ENCODE assay signal across 12 mouse cellular contexts in genomic region chr17:28743145-28743866, GRCm38 (mm10). TPM values are rescaled to one million over a fixed set of nuclear protein-coding genes. Genes with fewer than 3 reads are reported as not detected.
DNase-seq lines count a peak whose midpoint lies in the region; ATAC-seq and TF ChIP-seq lines count a peak whose summit lies in the region.
"Had no signal": no experiment of that assay in that cellular context is flagged by ENCODE, and none has a peak within 500 bp of the region (broad histone marks: within the 10 kb centered on the region; RNA-seq: fewer than 3 reads in every experiment).

No protein-coding gene starts in this region.

- no peak overlapping the region for H3K27ac ChIP-seq in stomach, postnatal 0 days (replicated peaks)

- no peak overlapping the region for H3K4me2 ChIP-seq in stomach, postnatal 0 days (replicated peaks; ENCODE audit: low read depth)

- no peak for TF ChIP-seq EP300 in stomach, postnatal 0 days (optimal IDR thresholded peaks at IDR 0.05)

- H3K36me3 ChIP-seq in stomach, postnatal 0 days (ENCODE audit: control insufficient read depth, insufficient read depth, low read length) = peaks cover 46% of the 10 kb centered on the region

- H3K9me3 ChIP-seq in stomach, postnatal 0 days (ENCODE audit: control insufficient read depth, low read length) = no peaks in the 10 kb centered on the region

- 90% methylated on average over 11 of the region's 11 CpGs for WGBS in stomach, postnatal 0 days

- ATAC-seq in stomach, postnatal 0 days (ENCODE audit: low FRiP score, low TSS enrichment) = no peak

- no peak overlapping the region for H3K9ac ChIP-seq in stomach, postnatal 0 days (ENCODE audit: low read length)

- no peak for TF ChIP-seq CTCF in stomach, postnatal 0 days (IDR thresholded peaks at IDR 0.05; ENCODE audit: low read depth)

- H3K27me3 ChIP-seq in stomach, postnatal 0 days (ENCODE audit: control insufficient read depth, insufficient read depth, low read length) = no peaks in the 10 kb centered on the region

- H3K4me1 ChIP-seq in stomach, postnatal 0 days (replicated peaks; ENCODE audit: control insufficient read depth, insufficient read depth) = no peaks in the 10 kb centered on the region

- DNase-seq in lung, postnatal 10 days = peak; percentile 12
- no peak for DNase-seq in lung, postnatal 25 days (ENCODE audit: low spot score)
- DNase-seq in frontal cortex, postnatal 14 days (ENCODE audit: low spot score in 2 of 2) = peak; percentile 35 to 51
- peak; percentile 26 to 40 for DNase-seq in layer of hippocampus, postnatal 10 days (ENCODE audit: low spot score in 2 of 2)
- peak; percentile 16 for DNase-seq in right cerebral cortex, postnatal 4 days
- no peak for DNase-seq in natural killer cell, adult 2 months (ENCODE audit: low spot score in 2 of 2)
- no peak for DNase-seq in heart, adult 8-10 months (ENCODE audit: low spot score)
- no peak for DNase-seq in stomach, postnatal 0 days (ENCODE audit: low spot score)
- DNase-seq: adrenal gland, postnatal 14 days; gastrocnemius, postnatal 36 days; lung, adult 2 months had no signal

- H3K4me3 ChIP-seq in stomach, postnatal 0 days (ENCODE audit: low read depth, low read length) = no peak overlapping the region
- H3K4me3 ChIP-seq: myocyte had no signal

RNA-seq across cellular contexts. Expression of gene AC170998.1, which starts 17.4 kb away (rescaled TPM):
- total RNA-seq in layer of hippocampus, postnatal 10 days (2021) = 1 to 10 TPM; 1.9 to 2.4 TPM
- total RNA-seq in heart, adult 8-10 months (2022) = 1 to 10 TPM in 2 of 4 experiments, under 1 TPM in 1, not detected in 1; 0.46 to 1.5 (median 1.1) TPM
- 1.0 and 1.2 TPM in 2 replicates for polyA plus RNA-seq in stomach, postnatal 0 days (2015; fragmentation: Nextera tagmentation; extraction: Ambion mirVana)
- polyA plus RNA-seq: myocyte had no signal

RNA-seq across cellular contexts. Expression of gene Mapk13, which starts 25.8 kb away (rescaled TPM):
- total RNA-seq in layer of hippocampus, postnatal 10 days (2021) = 1 to 10 TPM in 1 of 2 experiments, under 1 TPM in 1; 0.96 to 2.2 TPM
- under 1 TPM in 2 of 4 experiments, not detected in 2; 0.16 to 0.83 TPM for total RNA-seq in heart, adult 8-10 months (2022)
- 211 and 220 TPM in 2 replicates for polyA plus RNA-seq in stomach, postnatal 0 days (2015; fragmentation: Nextera tagmentation; extraction: Ambion mirVana)
- total RNA-seq: gastrocnemius, postnatal 36 days had no signal

RNA-seq across cellular contexts. Expression of gene Mapk14, which starts 52.2 kb away (rescaled TPM):
- 10 to 100 TPM; 55.4 to 60.4 TPM for total RNA-seq in layer of hippocampus, postnatal 10 days (2021)
- 10 to 100 TPM; 48.9 to 61.5 (median 52.0) TPM for total RNA-seq in heart, adult 8-10 months (2022)
- polyA plus RNA-seq in stomach, postnatal 0 days (2015; fragmentation: Nextera tagmentation; extraction: Ambion mirVana) = 31.4 and 33.4 TPM in 2 replicates

RNA-seq across cellular contexts. Expression of gene Slc26a8, which starts 53.3 kb away (rescaled TPM):
- 1 to 10 TPM; 7.4 to 9.0 TPM for total RNA-seq in layer of hippocampus, postnatal 10 days (2021)
- under 1 TPM in 2 of 4 experiments, not detected in 2; 0.37 to 0.65 TPM for total RNA-seq in heart, adult 8-10 months (2022)
- 0.24 and 0.50 TPM in 2 replicates for polyA plus RNA-seq in stomach, postnatal 0 days (2015; fragmentation: Nextera tagmentation; extraction: Ambion mirVana)
- polyA plus RNA-seq: myocyte had no signal

RNA-seq across cellular contexts. Expression of gene Brpf3, which starts 57.6 kb away (rescaled TPM):
- total RNA-seq in layer of hippocampus, postnatal 10 days (2021) = 10 to 100 TPM; 37.2 to 37.7 TPM
- 10 to 100 TPM in 3 of 4 experiments, 1 to 10 TPM in 1; 8.5 to 15.3 (median 14.6) TPM for total RNA-seq in heart, adult 8-10 months (2022)
- polyA plus RNA-seq in stomach, postnatal 0 days (2015; fragmentation: Nextera tagmentation; extraction: Ambion mirVana) = 5.2 and 5.7 TPM in 2 replicates

Comparison
In these comparisons a context has a peak if more than half of its experiments do, and no peak if none do; other contexts are left out.
1. DNase-seq: peak in lung, postnatal 10 days (single experiment), frontal cortex, postnatal 14 days (2 of 2), layer of hippocampus, postnatal 10 days (2 of 2) and right cerebral cortex, postnatal 4 days (single experiment); none in lung, postnatal 25 days (single experiment), natural killer cell, adult 2 months (0 of 2), heart, adult 8-10 months (single experiment) and stomach, postnatal 0 days (single experiment).